In genomic region chr1:127260969-127261368, GRCm38 (mm10) we compare ENCODE assay signal across 12 mouse cellular contexts. TPM values are rescaled to one million over a fixed set of nuclear protein-coding genes. Genes with fewer than 3 reads are reported as not detected.
DNase-seq lines count a peak whose midpoint lies in the region; ATAC-seq and TF ChIP-seq lines count a peak whose summit lies in the region.
"Had no signal": no experiment of that assay in that cellular context is flagged by ENCODE, and none has a peak within 500 bp of the region (broad histone marks: within the 10 kb centered on the region; RNA-seq: fewer than 3 reads in every experiment).

No protein-coding gene starts in this region.

- no peak overlapping the region for H3K4me3 ChIP-seq in hindbrain, embryonic 14.5 days (replicated peaks; ENCODE audit: low read length)
- no peak overlapping the region for H3K4me3 ChIP-seq in hindbrain, postnatal 0 days (ENCODE audit: low read length)
- no peak overlapping the region for H3K4me3 ChIP-seq in intestine, postnatal 0 days (ENCODE audit: low read depth, low read length)
- H3K4me3 ChIP-seq: heart, embryonic 12.5 days; liver, embryonic 13.5 days had no signal

- 56% methylated on average over 6 of the region's 6 CpGs for WGBS in hindbrain, embryonic 14.5 days
- WGBS in hindbrain, postnatal 0 days = 58% methylated on average over 6 of the region's 6 CpGs
- WGBS in intestine, postnatal 0 days = 46% methylated on average over 6 of the region's 6 CpGs

- no peak overlapping the region for H3K9ac ChIP-seq in hindbrain, embryonic 14.5 days
- H3K9ac ChIP-seq in hindbrain, postnatal 0 days (replicated peaks; ENCODE audit: low read length) = no peak overlapping the region
- H3K9ac ChIP-seq in intestine, postnatal 0 days (ENCODE audit: low read depth, low read length) = no peak overlapping the region
- H3K9ac ChIP-seq: heart, embryonic 12.5 days; liver, embryonic 13.5 days had no signal

- DNase-seq in hindbrain, embryonic 14.5 days (ENCODE audit: low spot score) = no peak
- DNase-seq in hindbrain, postnatal 0 days (ENCODE audit: low spot score) = no peak
- peak; percentile 20 for DNase-seq in ZHBTc4 (ENCODE audit: low read depth, low spot score)
- DNase-seq in kidney, postnatal 36 days = peak; percentile 55 to 82
- no peak for DNase-seq in layer of hippocampus, adult 8-10 months (ENCODE audit: low spot score in 2 of 2)
- no peak for DNase-seq in right cerebral cortex, postnatal 10 days (ENCODE audit: low spot score in 2 of 2)
- DNase-seq in thymus, postnatal 4 days = no peak
- DNase-seq: liver, embryonic 13.5 days had no signal

- no peaks in the 10 kb centered on the region for H3K9me3 ChIP-seq in hindbrain, embryonic 14.5 days (ENCODE audit: control insufficient read depth, low read length)
- no peaks in the 10 kb centered on the region for H3K9me3 ChIP-seq in hindbrain, postnatal 0 days (ENCODE audit: low read length)
- no peaks in the 10 kb centered on the region for H3K9me3 ChIP-seq in intestine, postnatal 0 days (ENCODE audit: control insufficient read depth)
- H3K9me3 ChIP-seq: heart, embryonic 12.5 days; liver, embryonic 13.5 days had no signal

- H3K4me2 ChIP-seq in hindbrain, embryonic 14.5 days (replicated peaks) = no peak overlapping the region
- no peak overlapping the region for H3K4me2 ChIP-seq in hindbrain, postnatal 0 days (ENCODE audit: low read depth, low read length)
- H3K4me2 ChIP-seq in intestine, postnatal 0 days (replicated peaks; ENCODE audit: low read depth) = no peak overlapping the region
- H3K4me2 ChIP-seq: heart, embryonic 12.5 days; liver, embryonic 13.5 days had no signal

- no peaks in the 10 kb centered on the region for H3K27me3 ChIP-seq in hindbrain, embryonic 14.5 days (ENCODE audit: control insufficient read depth, insufficient read depth, low read length)
- no peaks in the 10 kb centered on the region for H3K27me3 ChIP-seq in hindbrain, postnatal 0 days (ENCODE audit: insufficient read depth, low read length)
- no peaks in the 10 kb centered on the region for H3K27me3 ChIP-seq in intestine, postnatal 0 days (replicated peaks; ENCODE audit: control insufficient read depth, insufficient read depth, low read length)
- H3K27me3 ChIP-seq: CH12.LX; heart, embryonic 12.5 days; liver, embryonic 13.5 days had no signal

- ATAC-seq in hindbrain, embryonic 14.5 days (ENCODE audit: low FRiP score) = no peak
- no peak for ATAC-seq in hindbrain, postnatal 0 days
- ATAC-seq in intestine, postnatal 0 days = 0 out of 2 replicates have a peak, but pooled peaks have one; percentile 20
- ATAC-seq: inflammation-experienced regulatory T-cells, adult 6 months had no signal

- H3K4me1 ChIP-seq in hindbrain, embryonic 14.5 days (replicated peaks; ENCODE audit: control insufficient read depth, insufficient read depth, low read length) = peaks cover 11% of the 10 kb centered on the region; the same call in 1 of the 2 replicates
- peaks cover 4% of the 10 kb centered on the region; the same call in 1 of the 2 replicates for H3K4me1 ChIP-seq in hindbrain, postnatal 0 days (ENCODE audit: insufficient read depth, low read length)
- H3K4me1 ChIP-seq in intestine, postnatal 0 days (replicated peaks; ENCODE audit: control insufficient read depth, insufficient read depth, low read length) = peaks cover 3% of the 10 kb centered on the region; the same call in 1 of the 2 replicates
- H3K4me1 ChIP-seq: liver, embryonic 13.5 days had no signal

- no peak for TF ChIP-seq CTCF in hindbrain, postnatal 0 days (IDR thresholded peaks at IDR 0.05; ENCODE audit: low read depth)
- no peak for TF ChIP-seq CTCF in intestine, postnatal 0 days (IDR thresholded peaks at IDR 0.05; ENCODE audit: low read depth)

- no peaks in the 10 kb centered on the region for H3K36me3 ChIP-seq in hindbrain, embryonic 14.5 days (replicated peaks; ENCODE audit: control insufficient read depth, insufficient read depth)
- no peaks in the 10 kb centered on the region for H3K36me3 ChIP-seq in hindbrain, postnatal 0 days (ENCODE audit: insufficient read depth, low read length)
- no peaks in the 10 kb centered on the region for H3K36me3 ChIP-seq in intestine, postnatal 0 days (ENCODE audit: control insufficient read depth, insufficient read depth)
- H3K36me3 ChIP-seq: heart, embryonic 12.5 days; liver, embryonic 13.5 days had no signal

- H3K27ac ChIP-seq in hindbrain, embryonic 14.5 days = peak overlapping the region; percentile 3
- no peak overlapping the region for H3K27ac ChIP-seq in hindbrain, postnatal 0 days
- H3K27ac ChIP-seq in intestine, postnatal 0 days (ENCODE audit: low read depth, low read length) = no peak overlapping the region
- H3K27ac ChIP-seq: liver, embryonic 13.5 days had no signal

RNA-seq across cellular contexts. Expression of gene Mgat5, which starts 56.2 kb away (rescaled TPM):
- polyA plus RNA-seq in hindbrain, embryonic 14.5 days (2014; fragmentation: Nextera tagmentation; extraction: Ambion mirVana) = 15.9 and 16.3 TPM in 2 replicates
- 49.3 and 63.3 TPM in 2 replicates for total RNA-seq in hindbrain, postnatal 0 days (2014; rRNA removed)
- 13.3 and 14.8 TPM in 2 replicates for polyA plus RNA-seq in hindbrain, postnatal 0 days (2015; fragmentation: Nextera tagmentation; extraction: Ambion mirVana)
- polyA plus RNA-seq in intestine, postnatal 0 days (2015; fragmentation: Nextera tagmentation; extraction: Ambion mirVana) = 4.1 and 4.5 TPM in 2 replicates
- total RNA-seq in layer of hippocampus, adult 8-10 months (2022) = 10 to 100 TPM; 53.3 to 57.1 (median 55.1) TPM

Comparison
In these comparisons a context has a peak if more than half of its experiments do, and no peak if none do; other contexts are left out.
1. DNase-seq: peak in ZHBTc4 (single experiment) and kidney, postnatal 36 days (2 of 2); none in hindbrain, embryonic 14.5 days (single experiment), hindbrain, postnatal 0 days (single experiment), layer of hippocampus, adult 8-10 months (0 of 2), right cerebral cortex, postnatal 10 days (0 of 2) and thymus, postnatal 4 days (single experiment).